ENCODE assay signal across 29 mouse cellular contexts in the genomic region with DNA sequence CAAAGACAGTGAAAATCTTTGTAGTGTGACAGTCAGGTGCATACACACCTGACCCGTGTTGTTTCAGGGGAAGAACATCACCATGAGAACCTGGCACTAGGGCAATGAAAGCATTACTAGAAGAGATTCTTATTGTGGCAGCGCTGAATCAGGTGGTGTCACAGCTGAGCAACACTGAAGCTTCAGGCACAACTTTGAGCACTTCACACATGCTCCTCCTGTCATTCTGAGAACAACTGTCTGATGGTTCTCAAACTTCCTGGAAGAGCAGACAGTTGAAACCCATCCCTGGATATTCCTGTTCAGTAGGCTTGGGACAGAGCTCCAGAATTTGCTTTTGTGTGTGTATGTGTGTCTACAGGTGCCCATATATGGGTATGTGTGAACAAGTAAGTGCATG.
"Had no signal": no experiment of that assay in that cellular context is flagged by ENCODE, and none has a peak within 500 bp of the region (broad histone marks: within the 10 kb centered on the region; RNA-seq: fewer than 3 reads in every experiment).

No protein-coding gene starts in this region.

- H3K27me3 ChIP-seq: embryonic facial prominence, embryonic 12.5 days; embryonic facial prominence, embryonic 13.5 days; embryonic facial prominence, embryonic 15.5 days; forebrain, embryonic 12.5 days; forebrain, embryonic 13.5 days; forebrain, embryonic 15.5 days had no signal

- H3K4me3 ChIP-seq: embryonic facial prominence, embryonic 10.5 days; embryonic facial prominence, embryonic 12.5 days; embryonic facial prominence, embryonic 13.5 days; embryonic facial prominence, embryonic 15.5 days; erythroblast, embryonic 14.5 days; forebrain, embryonic 10.5 days; forebrain, embryonic 12.5 days; forebrain, embryonic 13.5 days; forebrain, embryonic 15.5 days; gastrocnemius, adult 2 months; heart, adult 2 months had no signal

- DNase-seq: cerebellum, adult 18-20 months; cerebellum, adult 2 months; cerebellum, adult 8-10 months; cerebellum, adult 9-10 months; cerebellum, adult 9-11 months; cerebellum, postnatal 10 days; cerebellum, postnatal 14 days; cerebellum, postnatal 25 days; cerebellum, postnatal 36 days; embryo, embryonic 11 days; forebrain, postnatal 0 days; gastrocnemius, adult 2 months; gastrocnemius, postnatal 10 days; gastrocnemius, postnatal 14 days; gastrocnemius, postnatal 25 days; gastrocnemius, postnatal 36 days; heart, adult 18-20 months; heart, adult 2 months had no signal

- H3K36me3 ChIP-seq: embryonic facial prominence, embryonic 10.5 days; embryonic facial prominence, embryonic 12.5 days; embryonic facial prominence, embryonic 13.5 days; embryonic facial prominence, embryonic 15.5 days; forebrain, embryonic 10.5 days; forebrain, embryonic 12.5 days; forebrain, embryonic 15.5 days had no signal

- H3K4me1 ChIP-seq: embryonic facial prominence, embryonic 10.5 days; embryonic facial prominence, embryonic 12.5 days; embryonic facial prominence, embryonic 13.5 days; embryonic facial prominence, embryonic 15.5 days; forebrain, embryonic 10.5 days; forebrain, embryonic 12.5 days; forebrain, embryonic 13.5 days; forebrain, embryonic 15.5 days had no signal

- ATAC-seq: forebrain, embryonic 13.5 days; forebrain, embryonic 14.5 days; forebrain, embryonic 15.5 days; forebrain, embryonic 16.5 days; forebrain, postnatal 0 days had no signal

- H3K4me2 ChIP-seq: embryonic facial prominence, embryonic 12.5 days; embryonic facial prominence, embryonic 13.5 days; embryonic facial prominence, embryonic 15.5 days; forebrain, embryonic 12.5 days; forebrain, embryonic 13.5 days; forebrain, embryonic 15.5 days had no signal

- H3K9me3 ChIP-seq: embryonic facial prominence, embryonic 10.5 days; embryonic facial prominence, embryonic 12.5 days; embryonic facial prominence, embryonic 13.5 days; embryonic facial prominence, embryonic 15.5 days; forebrain, embryonic 10.5 days; forebrain, embryonic 12.5 days; forebrain, embryonic 13.5 days; forebrain, embryonic 15.5 days had no signal

- H3K27ac ChIP-seq: embryonic facial prominence, embryonic 10.5 days; embryonic facial prominence, embryonic 12.5 days; embryonic facial prominence, embryonic 13.5 days; embryonic facial prominence, embryonic 15.5 days; forebrain, embryonic 10.5 days; forebrain, embryonic 12.5 days; forebrain, embryonic 13.5 days; forebrain, embryonic 15.5 days; gastrocnemius, adult 2 months; heart, adult 2 months had no signal
